Mouse (Mus musculus) intestine, postnatal 0 days (tissue): ENCODE data around the gene Zc3h15. TPM values are rescaled to one million over a fixed set of nuclear protein-coding genes. Genes with fewer than 3 reads are reported as not detected.
A peak's percentile ranks its signal among the peaks of the same experiment; 100 is the strongest.

Experiments
- ATAC-seq: fragments of 200-750 bp; cut with Nextera tagmentation; 2 replicates; pipeline ENCODE4 v1.8.0; 2017; ENCODE audit warnings: mild to moderate bottlenecking, moderate TSS enrichment, moderate library complexity
- H3K27ac ChIP-seq: fragments of 300-500 bp; sonication (generic); 2 replicates; pipeline ENCODE4 v1.5.1; 2014; ENCODE audit warnings: mild to moderate bottlenecking, low read depth, low read length, moderate library complexity
- H3K27me3 ChIP-seq: fragments of 300-500 bp; sonication (generic); replicated peaks from 2 replicates; pipeline ENCODE4 v1.6.1; 2014; ENCODE audit warnings: low read length, mixed read lengths; ENCODE audit not compliant: control insufficient read depth, insufficient read depth
- H3K36me3 ChIP-seq: fragments of 300-500 bp; sonication (generic); 2 replicates; pipeline ENCODE4 v1.6.1; 2014; ENCODE audit warnings: mild to moderate bottlenecking, moderate library complexity; ENCODE audit not compliant: control insufficient read depth, insufficient read depth
- H3K4me1 ChIP-seq: fragments of 300-500 bp; sonication (generic); replicated peaks from 2 replicates; pipeline ENCODE4 v1.6.1; 2014; ENCODE audit warnings: antibody characterized with exemption, low read length, mixed read lengths; ENCODE audit not compliant: control insufficient read depth, insufficient read depth
- H3K4me2 ChIP-seq: fragments of 300-500 bp; sonication (generic); replicated peaks from 2 replicates; pipeline ENCODE4 v1.6.1; 2014; ENCODE audit warnings: low read depth, mild to moderate bottlenecking, moderate library complexity
- H3K4me3 ChIP-seq: fragments of 300-500 bp; sonication (generic); 2 replicates; pipeline ENCODE4 v1.5.1; 2014; ENCODE audit warnings: low read depth, low read length
- H3K9ac ChIP-seq: fragments of 300-500 bp; sonication (generic); 2 replicates; pipeline ENCODE4 v1.6.1; 2014; ENCODE audit warnings: mild to moderate bottlenecking, low read depth, low read length
- H3K9me3 ChIP-seq: fragments of 300-500 bp; sonication (generic); 2 replicates; pipeline ENCODE4 v1.6.1; 2016; ENCODE audit warnings: mixed run types; ENCODE audit not compliant: control insufficient read depth
- CTCF ChIP-seq: sonication (generic); IDR thresholded peaks from 2 replicates; pipeline ENCODE4 v1.5.1; 2016; ENCODE audit warnings: low read depth, mild to moderate bottlenecking, control low read depth, antibody characterized with exemption, moderate library complexity
- whole genome bisulfite sequencing: fragments of 180-500 bp; shearing (Covaris S2); extraction: QIAGEN DNeasy Blood & Tissue Kit; methylation state at CpG from one replicate; pipeline ENCODE4 v1.1.7; 2014; 5-methylcytosine and 5-hydroxymethylcytosine counted together
- polyA plus RNA-seq: library from polyadenylated mRNA; unstranded; fragments of >200 nt; fragmentation: Nextera tagmentation; extraction: Ambion mirVana; gene quantifications from 2 replicates; pipeline ENCODE4 v1.2.1, GENCODE M21; 2015

Gene Zc3h15
- polyA plus RNA-seq, 1 experiment from 2014 or later = 114 TPM

DNA sequence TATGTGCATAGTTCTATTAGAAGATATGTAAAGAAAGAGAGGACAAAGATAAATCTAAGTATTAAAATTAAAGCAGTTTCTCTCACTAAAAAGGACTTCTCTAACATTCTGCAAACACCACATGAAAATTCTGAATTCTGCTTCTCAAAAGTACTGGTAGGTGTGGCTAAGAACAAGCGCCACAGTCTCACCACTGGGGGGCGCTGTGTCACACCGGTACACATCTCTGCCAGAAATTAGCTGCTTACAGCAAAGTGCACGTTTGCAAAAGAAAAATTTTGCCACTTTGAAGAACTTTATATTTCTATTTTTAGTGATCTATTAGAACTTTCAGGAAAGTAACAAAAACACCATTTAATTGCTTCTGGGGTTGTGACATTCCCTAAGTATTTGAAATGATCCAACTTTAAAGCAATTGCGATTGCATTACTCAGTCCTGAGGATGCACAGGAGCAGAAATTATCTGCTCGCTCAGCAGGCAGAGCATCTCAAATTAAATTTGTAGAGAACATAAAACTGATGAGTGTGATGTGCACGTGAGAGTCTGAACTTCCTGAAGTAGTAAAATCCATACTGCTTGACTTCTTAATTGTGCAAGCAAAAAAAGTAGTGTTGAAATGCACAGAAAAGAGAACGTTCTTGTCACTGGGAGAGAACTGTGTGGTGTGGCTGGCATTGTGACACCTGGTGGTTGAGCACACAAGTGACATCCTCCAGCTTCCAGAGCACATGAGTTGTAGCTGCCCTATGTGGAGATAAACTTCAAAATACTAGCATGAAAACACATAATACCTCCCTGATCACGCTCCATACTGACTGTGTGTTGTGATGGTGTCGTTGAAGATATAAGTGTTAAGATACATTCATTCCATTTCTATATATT, 18.8 kb upstream of the Zc3h15 start:
- WGBS = 29% methylated on average over 10 of the region's 10 CpGs
- Histone ChIP-seq H3K4me3 (no peak overlapping the region), H3K27ac (no peak overlapping the region), H3K9ac (no peak overlapping the region), H3K36me3 (no peaks in the 10 kb centered on the region), H3K27me3 (no peaks in the 10 kb centered on the region), H3K4me2 (no peak overlapping the region), H3K4me1 (no peaks in the 10 kb centered on the region), H3K9me3 (no peaks in the 10 kb centered on the region)
- ATAC-seq = no peak
- peak; percentile 83 for TF ChIP-seq CTCF

DNA sequence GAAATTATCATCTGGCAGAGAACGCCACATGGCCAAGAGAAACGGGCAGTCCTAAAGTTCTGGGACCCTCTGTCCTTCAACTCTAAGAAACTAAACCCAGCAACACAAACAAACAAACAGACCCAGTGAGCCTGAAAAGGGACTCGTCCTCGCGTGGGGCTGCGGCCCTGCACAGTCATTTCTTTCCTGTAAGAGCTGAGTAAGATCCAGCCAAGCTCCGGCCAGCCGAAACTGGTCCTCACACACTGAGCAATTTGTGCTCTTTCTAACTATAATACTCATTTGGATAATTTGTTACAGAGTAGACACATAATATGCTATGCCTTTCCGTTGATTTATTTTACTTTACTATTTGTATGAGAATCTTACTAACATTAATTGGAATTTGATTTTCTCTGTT, 17.4 kb upstream of the Zc3h15 start:
- H3K9ac ChIP-seq = no peak overlapping the region
- H3K36me3 ChIP-seq = no peaks in the 10 kb centered on the region
- H3K4me3 ChIP-seq = no peak overlapping the region
- H3K27me3 ChIP-seq = no peaks in the 10 kb centered on the region
- H3K4me1 ChIP-seq = no peaks in the 10 kb centered on the region
- 87% methylated on average over 9 of the region's 9 CpGs for WGBS
- no peak overlapping the region for H3K27ac ChIP-seq
- no peak for ATAC-seq
- no peak overlapping the region for H3K4me2 ChIP-seq
- no peaks in the 10 kb centered on the region for H3K9me3 ChIP-seq
- no peak for TF ChIP-seq CTCF

DNA sequence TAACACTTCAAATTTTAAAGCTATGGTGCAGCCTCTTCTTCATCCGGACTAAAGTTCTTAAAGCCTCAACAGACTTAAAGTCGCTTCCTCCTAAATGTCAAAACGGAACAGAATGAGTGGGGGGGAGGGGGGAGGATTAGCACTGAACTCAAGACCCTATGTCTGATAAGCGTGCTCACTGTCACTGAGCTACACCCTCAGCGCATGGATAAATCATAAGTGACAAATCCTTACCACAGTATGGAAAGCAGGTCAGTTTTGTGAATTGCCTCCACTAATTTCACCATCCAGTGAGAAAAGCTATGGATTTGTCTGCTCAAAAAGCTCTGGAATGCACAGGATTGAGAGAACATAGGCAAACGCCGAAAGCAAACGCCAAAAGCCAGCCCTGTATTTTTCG, 16.7 kb upstream of the Zc3h15 start:
- no peak overlapping the region for H3K4me2 ChIP-seq
- ATAC-seq = no peak

GRCm38 (mm10) chr2:83627932-83628331, 16.3 kb upstream of the Zc3h15 start:
- no peak overlapping the region for H3K4me3 ChIP-seq
- no peak for TF ChIP-seq CTCF
- no peaks in the 10 kb centered on the region for H3K36me3 ChIP-seq
- no peak overlapping the region for H3K4me2 ChIP-seq
- WGBS = 91% methylated on average over 6 of the region's 6 CpGs
- H3K4me1 ChIP-seq = no peaks in the 10 kb centered on the region
- H3K27me3 ChIP-seq = no peaks in the 10 kb centered on the region
- no peaks in the 10 kb centered on the region for H3K9me3 ChIP-seq
- H3K27ac ChIP-seq = no peak overlapping the region
- no peak overlapping the region for H3K9ac ChIP-seq
- no peak for ATAC-seq

More for the DNA sequence above, 16.7 kb upstream of the Zc3h15 start:
- whole genome bisulfite sequencing = 86% methylated on average over 9 of the region's 9 CpGs
- no peak for TF ChIP-seq CTCF
- H3K4me3 ChIP-seq = no peak overlapping the region
- H3K27ac ChIP-seq = no peak overlapping the region
- no peaks in the 10 kb centered on the region for H3K9me3 ChIP-seq
- no peaks in the 10 kb centered on the region for H3K27me3 ChIP-seq
- H3K36me3 ChIP-seq = no peaks in the 10 kb centered on the region
- H3K4me1 ChIP-seq = no peaks in the 10 kb centered on the region
- no peak overlapping the region for H3K9ac ChIP-seq

DNA sequence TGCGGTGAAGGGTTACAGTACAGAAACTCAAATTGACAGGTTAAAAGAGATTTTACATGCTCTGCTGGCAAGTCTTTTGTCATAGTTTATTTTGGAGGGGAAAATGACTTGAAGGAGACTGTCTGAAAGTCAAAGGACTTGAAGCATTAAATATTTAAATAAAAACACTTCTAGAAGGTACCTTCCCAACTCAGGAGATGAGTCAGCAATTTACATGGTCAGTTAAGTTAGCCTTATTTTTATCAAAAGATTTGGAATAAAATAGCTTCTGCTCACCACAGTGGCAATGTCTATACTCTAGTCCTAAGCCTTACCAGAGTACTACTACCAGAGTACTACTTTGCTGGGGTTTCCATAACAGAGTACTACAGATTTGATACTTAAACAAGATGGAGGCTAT, 2.2 kb upstream of the Zc3h15 start:
- Histone ChIP-seq H3K4me3 (no peak overlapping the region), H3K9ac (no peak overlapping the region), H3K9me3 (no peaks in the 10 kb centered on the region), H3K27ac (no peak overlapping the region), H3K4me1 (no peaks in the 10 kb centered on the region), H3K36me3 (no peaks in the 10 kb centered on the region), H3K4me2 (no peak overlapping the region), H3K27me3 (no peaks in the 10 kb centered on the region)
- TF ChIP-seq CTCF = no peak
- WGBS = 91% methylated on average over 1 of the region's 1 CpGs
- ATAC-seq = no peak

DNA sequence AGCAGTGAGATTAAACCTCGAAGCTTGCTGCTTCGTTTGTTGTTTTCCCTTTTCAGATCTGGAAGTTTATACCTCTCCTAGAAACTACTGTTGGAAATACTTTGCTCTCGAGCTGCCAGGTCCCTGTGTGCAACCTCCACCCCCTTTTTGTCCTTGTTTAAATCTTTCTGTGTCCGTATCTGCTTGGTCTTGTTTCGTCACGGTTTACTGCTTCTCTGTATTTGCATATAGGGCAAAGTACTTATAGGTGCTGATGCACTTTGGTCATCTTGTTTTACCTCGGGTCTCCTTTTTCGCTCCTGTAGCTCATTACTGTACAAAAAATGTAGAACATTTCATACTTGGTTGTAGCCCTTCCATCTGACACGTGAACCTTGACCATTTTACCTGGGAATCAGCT, 4.7 kb downstream of the Zc3h15 start:
- H3K36me3 ChIP-seq = 0 out of 2 replicates have a peak, but pooled peaks cover 4% of the 10 kb centered on the region
- peak overlapping the region; percentile 73; the same call in 1 of the 2 replicates for H3K27ac ChIP-seq
- H3K9ac ChIP-seq = no peak overlapping the region
- H3K4me3 ChIP-seq = no peak overlapping the region
- 40% methylated on average over 9 of the region's 9 CpGs for WGBS
- 0 out of 2 replicates have a peak, but pooled peaks cover 4% of the 10 kb centered on the region for H3K4me1 ChIP-seq
- H3K27me3 ChIP-seq = no peaks in the 10 kb centered on the region
- peak overlapping the region; percentile 48 for H3K4me2 ChIP-seq
- H3K9me3 ChIP-seq = no peaks in the 10 kb centered on the region
- no peak for TF ChIP-seq CTCF
- ATAC-seq = peak; percentile 66
